Mouse (Mus musculus): ENCODE data around the gene Nrm.
A peak's percentile ranks its signal among the peaks of the same experiment; 100 is the strongest.
"Not testable (repeated sequence)": the region's sequence is repeated elsewhere in the genome, so short reads cannot be mapped to it uniquely, and the experiment has no call there.

Nrm gene

DNA sequence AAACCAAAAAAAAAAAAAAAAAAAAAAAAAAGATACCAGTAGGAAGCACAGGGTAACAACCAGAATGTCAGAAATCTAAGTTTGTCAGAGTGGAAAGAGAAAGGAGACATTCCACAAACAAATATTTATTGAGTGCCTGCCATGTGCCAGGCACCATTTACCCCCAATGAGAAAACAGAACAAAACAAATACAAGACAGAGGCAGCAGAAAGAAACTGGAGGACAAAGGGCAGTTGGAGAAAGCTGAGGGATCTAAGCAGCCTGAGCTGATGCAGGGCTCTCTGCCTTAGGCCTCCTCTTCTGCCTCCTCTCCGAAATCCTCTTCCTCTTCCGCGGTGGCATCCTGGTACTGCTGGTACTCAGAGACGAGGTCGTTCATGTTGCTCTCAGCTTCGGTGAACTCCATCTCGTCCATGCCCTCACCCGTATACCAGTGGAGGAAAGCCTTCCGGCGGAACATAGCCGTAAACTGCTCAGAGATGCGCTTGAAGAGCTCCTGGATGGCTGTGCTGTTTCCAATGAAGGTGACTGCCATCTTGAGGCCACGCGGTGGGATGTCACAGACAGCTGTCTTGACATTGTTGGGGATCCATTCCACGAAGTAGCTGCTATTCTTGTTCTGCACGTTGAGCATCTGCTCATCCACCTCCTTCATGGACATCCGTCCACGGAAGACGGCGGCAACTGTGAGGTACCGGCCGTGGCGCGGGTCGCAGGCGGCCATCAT is 26.3 kb upstream of the Nrm start:
- no peak for DNase-seq (ENCODE audit: low spot score)

DNA sequence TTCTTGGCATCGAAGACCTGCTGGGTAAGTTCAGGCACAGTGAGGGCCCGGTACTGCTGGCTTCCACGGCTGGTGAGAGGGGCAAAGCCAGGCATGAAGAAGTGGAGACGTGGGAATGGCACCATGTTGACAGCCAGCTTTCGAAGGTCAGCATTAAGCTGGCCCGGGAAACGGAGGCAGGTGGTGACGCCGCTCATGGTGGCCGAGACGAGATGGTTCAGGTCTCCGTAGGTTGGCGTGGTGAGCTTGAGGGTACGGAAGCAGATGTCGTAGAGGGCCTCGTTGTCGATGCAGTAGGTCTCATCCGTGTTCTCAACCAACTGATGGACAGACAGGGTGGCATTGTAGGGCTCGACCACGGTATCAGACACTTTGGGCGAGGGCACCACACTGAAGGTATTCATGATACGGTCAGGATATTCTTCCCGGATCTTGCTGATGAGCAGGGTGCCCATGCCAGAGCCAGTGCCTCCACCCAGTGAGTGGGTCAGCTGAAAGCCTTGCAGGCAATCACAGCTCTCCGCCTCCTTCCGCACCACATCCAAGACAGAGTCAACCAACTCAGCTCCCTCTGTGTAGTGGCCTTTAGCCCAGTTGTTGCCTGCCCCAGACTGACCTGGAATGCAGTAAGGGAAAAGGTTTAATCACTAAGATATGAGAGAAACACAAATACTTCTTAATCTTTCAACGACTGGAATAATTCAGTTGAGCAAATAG is 25.5 kb upstream of the Nrm start:
- no peak for DNase-seq (ENCODE audit: low spot score)

DNA sequence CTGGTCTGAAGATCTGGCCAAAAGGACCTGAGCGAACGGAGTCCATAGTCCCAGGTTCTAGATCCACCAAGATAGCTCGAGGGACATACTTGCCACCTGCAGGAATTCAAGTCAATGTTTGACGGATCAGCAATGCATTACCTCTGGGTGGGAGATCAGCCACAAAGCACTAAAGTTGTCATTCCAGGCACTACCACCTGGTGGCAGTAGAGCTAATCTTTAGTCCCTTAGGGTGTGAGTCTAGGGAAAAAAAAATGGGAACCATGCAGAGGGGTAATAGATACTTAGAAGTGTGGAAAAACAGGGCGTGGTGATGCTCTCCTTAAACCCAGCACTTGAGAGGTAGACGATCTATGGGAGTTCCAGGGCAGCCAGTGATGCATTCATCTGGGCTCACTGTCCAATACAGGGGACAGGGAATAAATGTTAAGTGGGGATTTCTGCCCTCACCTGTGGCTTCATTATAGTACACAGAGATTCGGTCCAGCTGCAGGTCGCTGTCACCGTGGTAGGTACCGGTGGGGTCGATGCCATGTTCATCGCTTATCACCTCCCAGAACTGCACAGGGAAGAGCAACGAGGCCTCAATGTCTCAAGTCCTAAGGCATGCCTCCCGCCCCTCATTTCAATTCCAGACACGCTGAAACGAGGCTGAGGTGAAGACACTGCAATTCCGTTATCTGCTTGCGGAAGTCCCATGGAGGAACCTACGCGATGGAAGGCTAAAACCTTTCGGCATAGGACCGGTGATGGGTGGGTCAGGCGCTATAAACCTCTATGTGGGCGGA is 24.7 kb upstream of the Nrm start:
- DNase-seq (ENCODE audit: low spot score): no peak

DNA sequence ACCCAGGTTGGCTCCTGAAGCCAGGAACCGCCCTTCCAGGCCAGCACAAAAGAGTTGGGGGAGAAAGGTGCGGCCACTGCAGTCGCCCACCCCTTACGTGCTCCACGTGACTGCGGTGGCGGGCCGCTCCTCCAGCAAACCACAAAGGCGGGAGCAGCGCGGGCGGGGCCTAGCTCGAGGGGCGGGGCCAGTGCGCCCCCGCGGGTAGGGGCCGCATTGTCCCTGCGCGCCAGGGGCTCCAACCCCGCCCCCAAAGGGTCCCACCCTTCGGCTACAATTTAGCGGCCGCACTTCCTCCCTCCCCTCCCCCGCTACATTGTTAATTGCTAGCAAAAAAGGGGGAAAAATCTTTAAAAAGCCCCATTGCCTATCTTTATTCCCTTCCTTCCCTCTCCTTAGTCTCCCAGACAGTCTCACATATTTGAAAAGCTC is 24.1 kb upstream of the Nrm start:
- peak; percentile 70 for DNase-seq (ENCODE audit: low spot score)

DNA sequence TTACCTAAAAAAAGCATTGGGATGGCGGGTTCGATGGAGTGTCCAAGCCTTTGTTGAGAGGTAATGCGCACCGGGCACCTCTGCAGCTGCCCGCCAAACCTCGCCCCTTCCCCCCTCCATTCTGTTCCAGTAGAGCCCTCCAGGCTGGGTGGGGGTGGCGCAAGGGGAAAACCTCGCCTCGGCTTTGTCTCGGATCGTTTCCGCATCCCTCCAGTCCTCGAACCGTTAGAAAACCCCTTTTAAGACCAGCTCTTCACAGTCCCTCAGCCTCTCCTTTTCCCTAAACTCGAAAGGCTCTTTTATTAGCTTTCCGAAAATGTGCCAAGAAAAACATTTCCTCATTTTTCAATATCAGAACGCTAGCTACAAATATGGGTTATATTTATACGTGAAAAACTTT is 23.6 kb upstream of the Nrm start:
- DNase-seq (ENCODE audit: low spot score): no peak

DNA sequence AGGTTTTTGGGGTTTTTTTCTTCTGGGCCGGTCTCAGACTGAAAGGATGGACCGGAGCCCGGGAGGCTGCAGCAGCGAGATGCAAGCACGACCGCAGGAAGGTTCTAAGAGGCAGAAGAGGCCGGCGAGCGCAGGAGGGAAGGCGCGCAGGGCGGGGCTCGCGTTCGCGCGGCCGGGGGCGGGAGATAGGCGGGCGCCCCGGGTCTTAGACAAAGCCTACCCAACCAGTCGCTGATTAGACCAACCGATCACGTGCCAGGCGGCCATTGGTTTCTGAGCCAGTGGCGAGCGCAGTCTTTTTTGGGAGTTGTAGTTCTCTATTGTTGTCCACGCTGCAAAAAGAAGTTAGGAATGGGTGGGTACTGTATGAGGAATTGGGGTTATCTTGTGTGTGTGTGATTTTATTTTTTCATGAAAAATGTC is 23.0 kb upstream of the Nrm start, which contains the start of gene Tubb5:
TSS of gene Tubb5 (minus strand) at position 185 of the 423 bp plus-strand sequence.
- peak; percentile 90 for DNase-seq (ENCODE audit: low spot score)

DNA sequence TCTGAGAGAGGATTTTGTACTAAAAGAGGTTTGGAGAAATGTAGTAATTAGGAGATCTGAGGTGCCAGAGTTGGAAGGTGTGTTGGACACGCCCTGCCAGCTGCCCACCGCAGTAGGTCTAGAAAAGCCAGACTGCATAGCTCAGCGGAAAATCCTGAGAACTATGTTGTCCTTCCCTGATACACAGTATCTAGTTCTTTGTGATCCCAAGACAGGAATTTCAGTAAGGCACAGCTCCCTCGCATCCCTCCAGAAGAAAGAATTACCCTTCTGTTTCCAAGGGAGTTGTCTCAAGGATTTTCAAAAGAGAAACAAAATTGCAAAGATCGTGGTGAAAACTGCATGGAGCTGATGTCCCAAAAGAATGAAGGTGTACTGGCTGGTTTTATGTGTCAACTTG is 22.5 kb upstream of the Nrm start:
- no peak for DNase-seq (ENCODE audit: low spot score)

DNA sequence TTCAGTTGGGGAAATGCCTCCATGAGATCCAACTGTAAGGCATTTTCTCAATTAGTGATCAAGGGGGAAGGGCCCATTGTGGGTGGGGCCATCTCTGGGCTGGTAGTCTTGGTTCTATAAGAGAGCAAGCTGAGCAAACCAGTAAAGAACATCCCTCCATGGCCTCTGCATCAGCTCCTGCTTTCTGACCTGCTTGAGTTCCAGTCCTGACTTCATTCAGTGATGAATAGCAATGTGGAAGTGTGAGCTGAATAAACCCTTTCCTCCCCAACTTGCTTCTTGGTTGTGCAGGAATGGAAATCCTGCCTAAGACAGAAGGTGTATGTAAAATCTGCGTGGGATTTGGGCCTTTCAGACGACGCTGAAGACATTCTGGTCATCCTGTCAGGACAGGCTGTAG is 22.1 kb upstream of the Nrm start:
- not testable (repeated sequence) for DNase-seq (ENCODE audit: low spot score)

DNA sequence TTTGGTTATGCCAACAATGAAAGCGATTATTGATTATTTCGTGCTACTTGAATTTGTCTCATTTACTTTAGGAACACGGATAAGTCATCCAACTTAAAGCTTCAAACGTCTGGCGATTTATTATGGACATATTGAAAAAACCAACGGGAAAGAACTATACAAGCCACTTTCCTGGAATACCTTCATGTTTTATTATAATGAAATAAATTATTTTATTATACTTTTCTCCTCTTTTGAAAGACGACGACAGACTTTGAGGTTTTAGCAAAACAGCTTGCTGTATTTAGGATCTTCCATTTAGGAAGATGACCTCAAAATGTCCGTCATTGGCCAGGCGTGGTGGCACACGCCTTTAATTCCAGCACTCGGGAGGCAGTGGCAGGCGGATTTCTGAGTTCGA is 20.6 kb upstream of the Nrm start:
- no peak for DNase-seq (ENCODE audit: low spot score)

DNA sequence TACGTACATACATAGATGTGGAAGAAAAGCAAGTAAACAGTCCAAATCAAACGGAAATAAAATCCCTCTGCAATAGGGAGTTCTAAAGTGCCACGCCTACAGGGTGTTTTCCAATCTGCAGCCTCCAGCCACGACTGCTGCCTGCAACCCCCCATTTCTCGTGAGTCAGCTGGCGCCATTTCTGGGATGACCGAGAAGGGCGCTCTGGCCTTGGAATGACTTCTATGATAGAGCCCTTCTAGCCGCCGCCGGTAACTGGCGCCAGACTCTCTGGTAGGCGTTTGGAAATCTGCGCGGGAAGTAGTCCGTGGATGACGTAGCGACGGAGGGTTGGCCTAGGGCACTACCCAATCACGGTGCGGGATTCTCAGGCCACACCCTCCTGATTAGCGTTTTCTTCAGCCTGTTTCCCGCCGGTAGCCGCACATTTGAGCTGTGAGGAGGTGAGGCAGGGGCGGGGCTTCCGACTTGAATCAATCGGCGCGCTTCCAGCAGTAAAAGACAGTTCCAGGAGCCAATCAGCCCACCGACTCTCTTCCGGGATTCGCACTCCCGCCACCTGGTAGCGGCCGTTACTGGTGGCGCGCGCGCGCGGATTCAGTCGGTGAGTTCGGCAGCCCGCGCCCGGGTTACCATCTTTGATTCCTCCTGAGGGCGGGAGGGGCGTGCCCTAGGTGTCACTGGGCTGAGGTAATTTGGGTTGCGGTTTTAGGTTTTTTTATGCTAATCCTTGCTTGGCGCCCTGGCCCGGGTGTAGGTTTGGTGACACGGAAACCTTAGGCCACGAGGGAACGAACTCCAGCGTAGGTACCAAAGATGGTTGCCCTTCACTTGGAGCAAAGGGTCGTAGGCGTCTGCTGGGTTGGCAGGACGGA is 19.8 kb upstream of the Nrm start, which contains the start of gene Mdc1:
TSS of gene Mdc1 (plus strand) at position 440 of the 875 bp plus-strand sequence.
- peak; percentile 93 for DNase-seq (ENCODE audit: low spot score)

DNA sequence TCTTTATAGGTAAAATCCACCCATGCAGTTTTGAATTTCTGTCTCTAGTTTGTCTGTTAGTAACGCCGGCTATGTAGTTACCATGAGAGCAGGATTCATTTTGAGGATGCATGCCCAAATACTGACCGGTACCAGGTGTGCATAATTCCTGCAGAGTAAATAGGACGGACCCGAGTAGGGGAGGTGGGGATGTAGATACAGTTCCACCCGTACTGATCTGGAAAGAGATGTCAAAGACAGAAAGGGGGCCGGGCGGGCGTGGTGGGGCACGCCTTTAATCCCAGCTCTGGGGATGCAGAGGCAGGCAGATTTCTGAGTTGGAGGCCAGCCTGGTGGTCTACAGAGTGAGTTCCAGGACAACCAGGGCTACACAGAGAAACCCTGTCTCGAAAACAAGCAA is 19.1 kb upstream of the Nrm start:
- DNase-seq (ENCODE audit: low spot score): no peak

DNA sequence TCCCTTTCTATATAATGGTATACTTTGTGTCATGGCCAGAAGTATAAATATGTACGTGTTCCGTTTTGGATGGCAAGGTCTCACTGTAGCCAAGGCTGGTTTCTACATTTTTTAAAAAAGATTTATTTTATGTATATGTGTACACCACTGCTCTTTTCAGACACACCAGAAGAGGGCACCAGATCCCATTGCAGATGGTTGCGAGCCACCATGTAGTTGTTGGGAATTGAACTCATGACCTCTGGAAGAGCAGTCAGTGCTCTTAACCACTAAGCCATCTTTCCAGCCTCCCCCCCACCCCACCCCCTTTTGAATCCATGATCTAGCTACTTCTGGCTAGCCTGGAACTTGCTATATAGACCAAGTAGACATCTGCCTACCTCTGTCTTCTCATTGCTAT is 17.6 kb upstream of the Nrm start:
- no peak for DNase-seq (ENCODE audit: low spot score)

DNA sequence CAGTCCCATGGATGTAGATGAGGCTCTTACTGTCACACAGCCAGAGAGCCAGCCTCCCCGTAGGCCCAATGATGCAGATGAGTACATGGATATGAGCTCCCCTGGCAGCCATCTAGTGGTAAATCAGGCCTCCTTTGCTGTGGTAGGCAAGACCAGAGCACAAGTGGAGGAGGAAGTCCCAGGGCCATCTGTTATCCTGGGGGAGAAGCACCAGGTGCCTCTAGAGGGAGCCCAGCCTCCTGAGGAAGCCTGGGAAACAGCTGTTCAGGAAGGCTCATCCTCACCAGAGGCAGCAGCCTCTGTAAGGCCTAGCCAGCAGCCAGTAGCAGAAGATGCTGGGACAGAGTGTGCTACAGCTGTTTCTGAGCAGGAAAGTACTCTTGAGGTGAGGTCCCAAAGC is 13.0 kb upstream of the Nrm start:
- no peak for DNase-seq (ENCODE audit: low spot score)

DNA sequence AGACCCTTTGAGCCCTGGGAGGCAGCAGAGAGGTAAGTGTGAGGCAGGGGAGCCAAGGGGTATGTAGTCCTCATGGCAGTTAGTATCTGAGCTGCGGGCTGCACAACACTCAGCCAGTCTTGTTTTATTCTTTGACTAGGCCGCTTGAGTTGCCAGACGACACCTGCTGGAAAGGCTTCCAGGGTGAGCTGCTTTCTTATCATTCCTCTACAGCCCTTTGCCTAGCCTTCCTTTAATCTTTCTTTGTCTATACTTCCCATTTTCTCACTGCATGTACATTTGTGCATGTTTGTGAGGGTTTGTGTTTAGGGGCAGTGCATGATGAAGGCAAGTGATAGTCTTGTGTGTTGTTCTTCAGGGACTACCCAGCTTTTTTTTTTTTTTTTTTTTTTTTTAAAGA is 10.1 kb upstream of the Nrm start:
- DNase-seq (ENCODE audit: low spot score): no peak

DNA sequence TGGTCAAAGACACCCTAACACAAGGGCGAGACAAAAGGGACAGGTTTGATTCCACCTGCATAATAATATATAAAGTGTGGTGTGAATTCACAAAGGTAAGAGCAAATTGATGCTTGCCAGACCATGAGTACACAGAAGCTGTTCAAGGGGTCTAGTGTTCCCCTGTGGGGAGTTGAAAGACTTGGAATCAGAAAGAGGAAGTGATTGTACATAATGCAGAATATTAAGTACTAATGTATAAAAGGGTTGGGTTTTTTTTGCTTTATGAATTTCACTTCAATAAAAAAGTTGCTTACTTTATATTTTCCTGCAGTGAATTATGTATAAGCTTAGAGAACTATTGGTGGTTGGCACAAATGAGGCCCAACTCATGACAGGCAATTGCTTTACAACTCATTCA is 1.7 kb upstream of the Nrm start:
- no peak for DNase-seq (ENCODE audit: low spot score)

DNA sequence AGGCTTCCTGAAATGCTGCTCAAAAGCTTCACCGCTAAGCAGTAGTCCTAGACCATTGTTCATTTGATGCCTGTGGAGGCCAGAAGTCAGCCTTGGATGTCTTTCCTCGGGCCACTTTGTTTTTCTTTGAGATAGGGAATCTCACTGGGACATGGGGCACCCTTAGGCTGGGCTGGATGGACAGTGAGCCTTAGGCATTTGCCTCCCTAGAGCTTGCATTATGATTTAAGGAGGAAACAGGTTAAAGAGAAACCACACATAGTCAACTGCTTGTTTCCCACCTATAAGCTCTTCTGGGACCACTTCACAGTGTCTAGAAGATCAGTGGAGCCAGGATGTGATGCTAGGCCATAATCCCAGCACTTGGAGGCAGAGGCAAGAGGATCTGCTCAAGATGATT is 1.3 kb upstream of the Nrm start:
- no peak for DNase-seq (ENCODE audit: low spot score)

DNA sequence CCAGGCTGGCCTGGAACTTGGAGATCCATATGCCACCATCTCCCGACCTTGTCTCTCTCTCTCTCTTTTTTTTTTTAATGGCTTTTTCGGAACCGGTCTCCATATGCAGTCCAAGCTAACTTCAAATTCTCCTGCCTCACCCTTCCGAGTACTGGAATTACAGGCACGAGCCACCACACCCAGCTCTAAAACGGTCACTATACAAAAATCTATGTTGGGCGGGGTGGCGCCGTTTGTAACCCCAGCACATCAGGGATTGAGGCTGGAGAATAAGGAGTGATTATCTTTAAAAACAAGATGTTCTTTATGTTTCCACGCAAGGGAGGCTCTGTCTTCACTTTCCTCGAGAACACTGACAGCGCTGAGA is 304 bp upstream of the Nrm start:
- no peak for DNase-seq (ENCODE audit: low spot score)

DNA sequence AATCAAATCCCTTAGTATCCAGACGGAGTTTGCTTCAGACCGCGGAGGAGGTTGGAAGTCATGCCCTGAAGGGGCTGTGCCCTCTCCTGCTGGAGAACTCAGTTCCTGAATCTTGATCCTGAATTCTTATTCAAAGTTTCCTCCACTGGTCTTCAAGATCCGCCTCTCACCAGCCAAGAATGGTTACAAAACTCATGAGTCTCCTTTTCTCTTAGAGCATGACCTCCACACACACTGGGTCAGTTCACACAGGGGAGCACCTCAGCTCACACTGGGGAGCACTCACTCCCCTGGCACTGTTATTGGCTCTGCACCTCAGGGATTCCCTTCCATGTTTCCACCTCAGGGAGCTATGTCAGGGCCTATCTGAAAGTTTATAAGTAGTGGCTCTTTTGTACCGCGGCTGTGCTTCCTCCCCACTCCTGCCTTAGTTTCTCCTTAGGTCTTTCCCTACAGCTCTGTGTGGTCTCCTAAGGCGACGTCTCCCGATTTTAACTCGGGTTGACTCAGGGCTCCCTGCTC is 3.8 kb downstream of the Nrm start:
- DNase-seq (ENCODE audit: low spot score): no peak

DNA sequence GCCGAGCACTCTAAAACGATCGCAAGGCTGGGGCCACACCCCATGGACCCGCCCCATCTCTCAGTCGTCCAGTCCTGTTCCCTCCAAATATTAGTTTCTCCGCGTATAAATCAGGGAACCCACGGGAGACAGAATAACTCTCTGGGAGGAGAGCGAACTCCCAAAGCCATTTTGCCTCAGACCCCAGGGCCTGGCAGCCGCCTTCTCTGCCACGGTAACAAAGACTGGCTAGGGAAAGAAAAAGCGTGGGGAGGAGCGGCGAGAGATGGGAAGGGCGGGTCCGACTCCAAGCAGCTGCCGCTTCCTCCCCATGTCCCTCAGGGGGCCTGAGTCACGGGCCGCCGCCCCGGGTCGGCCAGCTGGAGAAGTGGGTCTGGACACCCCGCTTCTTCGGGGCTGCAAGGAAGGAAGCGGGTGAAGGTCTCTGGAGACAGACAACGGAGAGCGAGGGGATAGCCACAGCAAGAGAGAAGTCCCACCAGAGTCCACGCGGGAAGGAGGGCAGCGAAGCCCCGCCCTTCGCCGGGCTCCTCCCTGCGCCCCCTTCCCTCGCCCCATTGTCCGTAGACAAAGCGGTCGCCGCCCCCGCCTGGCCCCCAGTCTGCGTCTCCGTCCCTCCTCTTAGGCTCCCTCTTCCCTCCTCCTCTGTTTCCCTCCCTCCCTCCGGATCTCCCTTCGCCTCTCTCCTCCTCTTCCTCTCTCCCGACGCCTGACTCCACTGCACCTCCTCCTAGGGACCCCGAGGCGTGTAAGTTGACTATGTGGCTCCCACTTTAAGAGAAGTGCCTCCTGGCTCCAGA is 4.6 kb downstream of the Nrm start, which contains the start of gene Ppp1r18:
TSS of gene Ppp1r18 (plus strand) at position 113 of the 800 bp plus-strand sequence.
- peak; percentile 57 for DNase-seq (ENCODE audit: low spot score)

DNA sequence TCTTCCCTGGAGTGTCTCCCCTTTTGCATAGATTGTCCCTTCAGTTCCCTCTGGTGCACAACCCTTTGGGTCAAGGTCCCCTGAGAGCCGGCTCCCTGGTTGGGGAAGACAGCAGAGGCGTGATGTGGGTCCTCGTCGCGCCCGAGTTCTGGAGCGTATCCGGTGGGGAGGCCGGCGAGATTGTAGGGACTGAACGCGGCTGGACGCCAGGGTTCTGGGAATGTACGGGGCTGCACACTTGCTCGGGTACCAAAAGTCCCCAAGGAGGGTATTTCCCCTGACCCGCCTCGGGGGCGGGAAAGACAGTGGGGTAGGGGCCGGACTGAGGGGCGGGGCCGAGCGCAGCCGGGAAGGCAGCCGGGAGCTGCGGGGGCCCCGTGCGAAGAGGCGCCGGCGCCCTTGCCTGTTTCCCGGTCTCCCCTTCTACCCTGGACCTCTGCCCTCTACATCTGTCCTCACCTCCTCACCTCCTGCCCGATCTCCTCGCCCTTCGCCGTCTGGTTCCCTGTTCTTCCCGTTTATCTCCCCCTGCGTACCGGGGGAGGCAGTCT is 5.2 kb downstream of the Nrm start:
- DNase-seq (ENCODE audit: low spot score): peak; percentile 62
